ENCODE assay signal across 11 mouse cellular contexts in the genomic region with DNA sequence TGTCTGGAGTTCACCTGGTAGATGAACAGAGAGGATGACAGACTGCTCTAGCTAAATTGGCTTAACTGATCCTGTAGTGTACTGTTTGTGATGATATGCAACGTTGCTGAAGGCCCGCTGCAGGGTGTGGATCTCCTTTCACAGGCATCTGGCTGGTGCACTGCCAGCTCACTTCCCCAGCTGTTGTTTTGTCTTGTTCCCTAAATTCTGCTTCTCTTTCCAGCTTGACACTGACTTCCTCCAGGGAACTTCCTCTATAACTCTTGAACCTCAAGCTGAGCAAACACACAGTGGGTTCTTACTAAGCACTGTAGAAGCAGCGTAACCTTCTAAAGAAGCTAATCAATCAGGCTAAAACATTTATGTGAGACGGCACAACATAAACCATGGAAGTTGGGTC. TPM values are rescaled to one million over a fixed set of nuclear protein-coding genes. Genes with fewer than 3 reads are reported as not detected.
DNase-seq lines count a peak whose midpoint lies in the region; ATAC-seq and TF ChIP-seq lines count a peak whose summit lies in the region.
"Had no signal": no experiment of that assay in that cellular context is flagged by ENCODE, and none has a peak within 500 bp of the region (broad histone marks: within the 10 kb centered on the region; RNA-seq: fewer than 3 reads in every experiment).

No protein-coding gene starts in this region.

- H3K27ac ChIP-seq in kidney, adult 2 months (ENCODE audit: insufficient read depth, low read depth, low read length): no peak overlapping the region
- H3K27ac ChIP-seq in MEL (ENCODE audit: control insufficient read depth, low read depth, low read length): no peak overlapping the region
- H3K27ac ChIP-seq in lung, postnatal 0 days (ENCODE audit: low read length): no peak overlapping the region
- no peak overlapping the region for H3K27ac ChIP-seq in midbrain, embryonic 16.5 days (ENCODE audit: low read length)
- H3K27ac ChIP-seq in intestine, postnatal 0 days (ENCODE audit: low read depth, low read length): no peak overlapping the region
- H3K27ac ChIP-seq: hindbrain, embryonic 14.5 days had no signal

- TF ChIP-seq CTCF in kidney, adult 2 months (conservative IDR thresholded peaks at IDR 0.05; ENCODE audit: insufficient read depth, insufficient read length, low read depth, low read length): no peak
- TF ChIP-seq CTCF in MEL (IDR thresholded peaks at IDR 0.05 in 2 of 3, conservative IDR thresholded peaks at IDR 0.05 in 1 of 3; ENCODE audit: control insufficient read depth in 1 of 3, insufficient read depth in 1 of 3, low read depth in 2 of 3, low read length in 3 of 3, poor library complexity in 1 of 3, severe bottlenecking in 1 of 3): no peak
- no peak for TF ChIP-seq CTCF in lung, postnatal 0 days (IDR thresholded peaks at IDR 0.05)
- TF ChIP-seq CTCF in intestine, postnatal 0 days (IDR thresholded peaks at IDR 0.05; ENCODE audit: low read depth): no peak

- no peaks in the 10 kb centered on the region for H3K36me3 ChIP-seq in kidney, adult 2 months (ENCODE audit: control insufficient read depth, insufficient read depth, low read length)
- H3K36me3 ChIP-seq in MEL (ENCODE audit: control insufficient read depth in 1 of 2, insufficient read depth in 2 of 2, low read length in 2 of 2): peaks cover 0 to 5% of the 10 kb centered on the region in 2 experiments; a peak in 1 of 4 replicates
- no peaks in the 10 kb centered on the region for H3K36me3 ChIP-seq in lung, postnatal 0 days (ENCODE audit: insufficient read depth, low read length)
- H3K36me3 ChIP-seq in midbrain, embryonic 16.5 days (ENCODE audit: control insufficient read depth, insufficient read depth, low read length): no peaks in the 10 kb centered on the region
- H3K36me3 ChIP-seq in intestine, postnatal 0 days (ENCODE audit: control insufficient read depth, insufficient read depth): no peaks in the 10 kb centered on the region

- intact Hi-C loops in gastrocnemius, postnatal 14 days (cut with DNase I; ENCODE audit: low total_unique reads): no loop called here

- peak; percentile 23; the same call in 1 of the 2 replicates for ATAC-seq in lung, postnatal 0 days
- no peak for ATAC-seq in midbrain, embryonic 16.5 days
- ATAC-seq in intestine, postnatal 0 days: no peak
- ATAC-seq: forebrain, embryonic 16.5 days had no signal

- H3K27me3 ChIP-seq in kidney, adult 2 months (replicated peaks; ENCODE audit: control insufficient read depth, insufficient read depth, low read length): no peaks in the 10 kb centered on the region
- H3K27me3 ChIP-seq in MEL (ENCODE audit: control insufficient read depth in 1 of 2, insufficient read depth in 2 of 2, low read length in 2 of 2): no peaks in the 10 kb centered on the region; a peak in 1 of 4 replicates
- H3K27me3 ChIP-seq in lung, postnatal 0 days (replicated peaks; ENCODE audit: insufficient read depth, low read length): no peaks in the 10 kb centered on the region
- no peaks in the 10 kb centered on the region for H3K27me3 ChIP-seq in midbrain, embryonic 16.5 days (ENCODE audit: control insufficient read depth, insufficient read depth, low read depth, low read length)
- H3K27me3 ChIP-seq in intestine, postnatal 0 days (replicated peaks; ENCODE audit: control insufficient read depth, insufficient read depth, low read length): no peaks in the 10 kb centered on the region
- H3K27me3 ChIP-seq: CH12.LX had no signal

- H3K9ac ChIP-seq in MEL (ENCODE audit: control insufficient read depth, low read depth, low read length, poor library complexity, severe bottlenecking): no peak overlapping the region
- no peak overlapping the region for H3K9ac ChIP-seq in lung, postnatal 0 days (replicated peaks; ENCODE audit: low read depth)
- H3K9ac ChIP-seq in midbrain, embryonic 16.5 days (ENCODE audit: low read depth, low read length): no peak overlapping the region
- no peak overlapping the region for H3K9ac ChIP-seq in intestine, postnatal 0 days (ENCODE audit: low read depth, low read length)
- H3K9ac ChIP-seq: hindbrain, embryonic 14.5 days had no signal

- no peaks in the 10 kb centered on the region for H3K79me2 ChIP-seq in MEL (ENCODE audit: control insufficient read depth, insufficient read depth, low read length, poor library complexity)

- peak; percentile 44 for DNase-seq in kidney, adult 2 months
- DNase-seq in kidney, adult 18-20 months: no peak
- peak; percentile 62 for DNase-seq in MEL (ENCODE audit: low read depth, low spot score)
- peak; percentile 62 for DNase-seq in gastrocnemius, postnatal 14 days
- DNase-seq in lung, postnatal 0 days (ENCODE audit: low spot score): peak; percentile 58
- no peak for DNase-seq in testis, postnatal 14 days (ENCODE audit: low spot score)

- TF ChIP-seq POLR2A in kidney, adult 2 months (IDR thresholded peaks at IDR 0.05; ENCODE audit: low read depth, low read length): no peak
- TF ChIP-seq POLR2A in MEL (IDR thresholded peaks at IDR 0.05; ENCODE audit: control insufficient read depth in 1 of 2, insufficient read depth in 1 of 2, low read depth in 1 of 2, low read length in 2 of 2, poor library complexity in 1 of 2): no peak

- H3K4me2 ChIP-seq in lung, postnatal 0 days (replicated peaks; ENCODE audit: low read depth, low read length): no peak overlapping the region
- H3K4me2 ChIP-seq in midbrain, embryonic 16.5 days (ENCODE audit: low read length): no peak overlapping the region
- H3K4me2 ChIP-seq in intestine, postnatal 0 days (replicated peaks; ENCODE audit: low read depth): no peak overlapping the region
- H3K4me2 ChIP-seq: hindbrain, embryonic 14.5 days had no signal

- no peaks in the 10 kb centered on the region for H3K9me3 ChIP-seq in MEL (replicated peaks; ENCODE audit: insufficient read depth, low read length)
- no peaks in the 10 kb centered on the region for H3K9me3 ChIP-seq in lung, postnatal 0 days (ENCODE audit: low read length)
- no peaks in the 10 kb centered on the region for H3K9me3 ChIP-seq in midbrain, embryonic 16.5 days (replicated peaks; ENCODE audit: control insufficient read depth, low read length, poor library complexity, severe bottlenecking)
- no peaks in the 10 kb centered on the region for H3K9me3 ChIP-seq in intestine, postnatal 0 days (ENCODE audit: control insufficient read depth)

- TF ChIP-seq RAD21 in MEL (IDR thresholded peaks at IDR 0.05; ENCODE audit: low read depth, low read length): no peak

- H3K4me3 ChIP-seq in kidney, adult 2 months (ENCODE audit: insufficient read depth, low read depth, low read length): no peak overlapping the region
- no peak overlapping the region for H3K4me3 ChIP-seq in MEL (ENCODE audit: control insufficient read depth in 1 of 2, insufficient read depth in 1 of 2, low read depth in 2 of 2, low read length in 2 of 2)
- H3K4me3 ChIP-seq in lung, postnatal 0 days (ENCODE audit: low read depth, low read length): no peak overlapping the region
- no peak overlapping the region for H3K4me3 ChIP-seq in midbrain, embryonic 16.5 days (ENCODE audit: low read depth, low read length)
- H3K4me3 ChIP-seq in intestine, postnatal 0 days (ENCODE audit: low read depth, low read length): no peak overlapping the region

- no peaks in the 10 kb centered on the region for H3K4me1 ChIP-seq in kidney, adult 2 months (ENCODE audit: control insufficient read depth, insufficient read depth, low read length)
- H3K4me1 ChIP-seq in MEL (ENCODE audit: control insufficient read depth in 1 of 2, insufficient read depth in 2 of 2, low read length in 2 of 2): peaks cover 0 to 7% of the 10 kb centered on the region in 2 experiments; a peak in 2 of 4 replicates
- H3K4me1 ChIP-seq in lung, postnatal 0 days (ENCODE audit: insufficient read depth, low read depth, low read length): no peaks in the 10 kb centered on the region
- no peaks in the 10 kb centered on the region for H3K4me1 ChIP-seq in midbrain, embryonic 16.5 days (ENCODE audit: control insufficient read depth, insufficient read depth, low read length)
- no peaks in the 10 kb centered on the region for H3K4me1 ChIP-seq in intestine, postnatal 0 days (replicated peaks; ENCODE audit: control insufficient read depth, insufficient read depth, low read length)

- WGBS in kidney, adult 2 months: 48% methylated on average over 4 of the region's 4 CpGs
- WGBS in lung, postnatal 0 days: 40% methylated on average over 4 of the region's 4 CpGs
- 92% methylated on average over 4 of the region's 4 CpGs for WGBS in midbrain, embryonic 16.5 days
- WGBS in intestine, postnatal 0 days: 69% methylated on average over 4 of the region's 4 CpGs

- TF ChIP-seq EP300 in MEL (IDR thresholded peaks at IDR 0.05; ENCODE audit: low read depth in 1 of 2, low read length in 2 of 2): 0 out of 4 replicates have a peak, but pooled peaks of 1 of the 2 experiments have one; percentile 24
- TF ChIP-seq EP300 in lung, postnatal 0 days (IDR thresholded peaks at IDR 0.05): no peak

TF ChIP-seq in MEL, 35 proteins besides CTCF, POLR2A, EP300 and RAD21:
- TF ChIP-seq ELF1 (IDR thresholded peaks at IDR 0.05; ENCODE audit: low read depth, low read length) (no peak), TCF12 (IDR thresholded peaks at IDR 0.05; ENCODE audit: low read depth, low read length) (no peak), MXI1 (IDR thresholded peaks at IDR 0.05; ENCODE audit: low read depth, low read length) (no peak), SIN3A (IDR thresholded peaks at IDR 0.05; ENCODE audit: low read length) (no peak), POLR2AphosphoS2 (IDR thresholded peaks at IDR 0.05; ENCODE audit: low read length) (no peak), ZNF384 (IDR thresholded peaks at IDR 0.05; ENCODE audit: low read depth, low read length) (no peak), HCFC1 (IDR thresholded peaks at IDR 0.05; ENCODE audit: low read depth, low read length) (no peak), ZKSCAN1 (IDR thresholded peaks at IDR 0.05; ENCODE audit: low read depth, low read length) (no peak), POLR2AphosphoS5 (IDR thresholded peaks at IDR 0.05; ENCODE audit: borderline replicate concordance, low read depth, low read length) (no peak), E2F4 (IDR thresholded peaks at IDR 0.05; ENCODE audit: borderline replicate concordance, low read depth, low read length) (no peak), NRF1 (IDR thresholded peaks at IDR 0.05; ENCODE audit: insufficient read depth, low read depth, low read length, poor library complexity, severe bottlenecking) (no peak), MEF2A (IDR thresholded peaks at IDR 0.05; ENCODE audit: extremely low read depth, insufficient replicate concordance, low read depth, low read length, poor library complexity, severe bottlenecking) (no peak)

RNA-seq across cellular contexts. Expression of a gene that starts 38.8 kb away (rescaled TPM):
- 10.9 and 15.9 TPM in 2 replicates for polyA plus RNA-seq in kidney, adult 2 months (2012; rRNA removed)
- total RNA-seq in MEL (2012; rRNA removed): 13.0 and 13.9 TPM in 2 replicates
- polyA plus RNA-seq in MEL (2012; ENCODE audit: insufficient read depth in 1 of 2, insufficient read length in 2 of 2, low read depth in 1 of 2, low replicate concordance in 2 of 2, missing spikeins in 1 of 2): 10 to 100 TPM in 1 of 2 experiments, not detected in 1; 39.2 TPM
- 10 to 100 TPM; 11.9 to 13.9 TPM for total RNA-seq in gastrocnemius, postnatal 14 days (2021)
- 34.4 and 35.2 TPM in 2 replicates for polyA plus RNA-seq in lung, postnatal 0 days (2015; fragmentation: Nextera tagmentation; extraction: Ambion mirVana)
- polyA plus RNA-seq in midbrain, embryonic 16.5 days (2015; fragmentation: Nextera tagmentation; extraction: Ambion mirVana): 32.9 and 39.2 TPM in 2 replicates
- polyA plus RNA-seq in intestine, postnatal 0 days (2015; fragmentation: Nextera tagmentation; extraction: Ambion mirVana): 39.3 and 40.3 TPM in 2 replicates

Comparison
In these comparisons a context has a peak if more than half of its experiments do, and no peak if none do; other contexts are left out.
1. DNase-seq: peak in kidney, adult 2 months (single experiment), MEL (single experiment), gastrocnemius, postnatal 14 days (single experiment) and lung, postnatal 0 days (single experiment); none in kidney, adult 18-20 months (single experiment) and testis, postnatal 14 days (single experiment).